Mouse (Mus musculus) yolk sac, embryonic 10.5 days (tissue): ENCODE measurements around the gene Kcne1.

Experiments
- DNase-seq: peaks from one replicate; pipeline ENCODE4 v3.0.0-alpha.2; 2017; ENCODE audit warnings: low spot score

Gene Kcne1

DNA sequence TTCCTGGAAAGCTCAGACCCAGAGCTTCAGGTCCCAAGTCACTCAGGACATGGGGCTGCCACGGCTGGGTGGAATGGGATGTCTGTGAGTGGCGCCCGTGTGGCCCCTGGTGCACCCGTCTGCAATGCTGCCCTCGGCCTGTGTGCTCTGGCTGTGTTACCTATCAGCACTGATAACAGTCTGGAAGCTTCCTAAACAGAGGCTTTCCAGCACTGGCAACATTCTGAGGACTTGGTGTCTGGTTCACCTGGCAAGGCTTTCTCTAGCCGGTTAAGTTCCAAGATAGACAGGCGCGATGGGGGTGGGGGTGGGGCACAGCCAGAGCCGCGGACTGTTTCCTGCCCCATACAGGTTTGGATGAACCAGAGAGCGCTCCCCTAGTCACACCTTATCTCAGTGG is 3.3 kb downstream of the Kcne1 start:
- DNase-seq = no peak

DNA sequence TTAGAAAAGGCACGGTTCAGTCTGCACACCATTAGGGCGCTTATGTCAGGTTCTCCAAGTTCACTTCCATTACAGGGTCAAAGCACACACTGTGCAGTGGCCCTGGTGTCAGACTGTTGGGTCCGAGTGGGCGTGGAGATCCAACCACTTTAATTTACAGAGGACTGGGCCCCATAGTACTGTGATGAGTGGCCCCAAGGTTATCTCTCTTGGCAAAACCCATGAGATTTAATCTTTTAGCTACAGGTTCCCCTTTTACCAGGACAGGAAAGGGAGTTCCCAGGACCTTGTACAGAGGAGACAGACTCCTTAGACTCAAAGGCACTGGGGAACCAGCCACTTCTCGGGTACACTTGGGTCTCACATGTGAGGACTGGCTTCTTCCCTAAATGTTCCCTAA is 3.9 kb downstream of the Kcne1 start:
- DNase-seq = no peak

DNA sequence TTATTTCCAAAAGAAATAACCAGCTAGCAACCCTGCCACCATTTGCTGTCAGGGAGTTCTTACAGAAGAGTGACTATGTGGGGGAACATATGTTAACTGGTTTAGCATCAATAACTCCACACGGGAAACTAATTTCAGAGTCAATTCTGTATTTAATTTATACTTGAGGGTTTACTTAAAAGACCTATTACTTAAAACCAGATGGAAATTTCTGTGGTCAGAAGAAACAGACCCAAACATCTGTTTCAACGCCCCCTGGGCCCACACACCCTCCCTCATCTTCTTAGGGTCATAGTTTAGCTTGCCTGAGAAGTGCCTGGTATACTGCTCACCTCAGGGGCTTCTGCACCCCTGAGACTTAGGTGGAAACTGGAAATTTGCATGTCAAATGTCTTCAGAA is 5.4 kb downstream of the Kcne1 start:
- DNase-seq = no peak

DNA sequence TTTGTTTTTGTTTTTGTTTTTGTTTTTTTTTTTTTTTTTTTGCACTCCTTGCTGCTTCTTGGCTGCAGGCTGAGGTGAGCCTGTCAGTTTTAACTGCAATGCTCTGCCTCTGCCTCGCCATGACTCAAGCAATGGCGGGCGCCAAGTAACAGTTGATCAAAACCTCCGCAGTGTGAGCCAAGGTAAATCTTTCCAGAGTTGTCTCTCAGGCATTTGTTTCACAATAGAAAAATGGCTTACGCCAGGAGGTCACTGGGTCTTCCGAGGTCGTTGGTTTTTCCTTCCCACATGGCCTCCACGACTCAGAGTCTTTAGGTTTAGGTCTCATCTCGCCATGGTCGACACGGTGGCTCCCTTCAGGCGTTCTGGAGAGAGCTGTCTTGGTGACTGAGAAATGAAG is 6.0 kb downstream of the Kcne1 start:
- DNase-seq = no peak

GRCm38 (mm10) chr16:92348941-92349340 is 10.3 kb downstream of the Kcne1 start:
- no peak for DNase-seq

- DNase-seq = no peak
Observed at GRCm38 (mm10) chr16:92346297-92346916, 12.9 kb downstream of the Kcne1 start.

DNA sequence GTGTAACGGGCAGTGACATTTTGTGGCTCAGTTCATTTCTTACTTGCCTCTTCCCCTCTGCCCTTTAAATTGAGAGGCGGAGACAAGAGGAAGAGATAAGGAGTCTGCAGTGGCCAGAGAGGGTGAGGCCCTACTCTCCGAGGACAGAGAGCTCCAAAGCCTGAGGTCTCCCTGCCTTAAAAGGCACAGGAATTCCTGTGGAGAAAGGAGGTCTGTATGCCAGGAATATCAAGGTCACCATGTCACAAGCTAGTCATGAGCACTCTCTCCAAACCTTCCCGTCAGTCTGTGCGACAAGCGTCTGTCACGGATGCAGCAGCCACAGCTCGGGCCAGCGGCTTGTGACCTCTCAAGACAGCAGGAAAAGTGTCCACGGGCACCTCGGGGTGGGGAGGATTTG is 14.1 kb downstream of the Kcne1 start:
- peak; percentile 32 for DNase-seq

DNA sequence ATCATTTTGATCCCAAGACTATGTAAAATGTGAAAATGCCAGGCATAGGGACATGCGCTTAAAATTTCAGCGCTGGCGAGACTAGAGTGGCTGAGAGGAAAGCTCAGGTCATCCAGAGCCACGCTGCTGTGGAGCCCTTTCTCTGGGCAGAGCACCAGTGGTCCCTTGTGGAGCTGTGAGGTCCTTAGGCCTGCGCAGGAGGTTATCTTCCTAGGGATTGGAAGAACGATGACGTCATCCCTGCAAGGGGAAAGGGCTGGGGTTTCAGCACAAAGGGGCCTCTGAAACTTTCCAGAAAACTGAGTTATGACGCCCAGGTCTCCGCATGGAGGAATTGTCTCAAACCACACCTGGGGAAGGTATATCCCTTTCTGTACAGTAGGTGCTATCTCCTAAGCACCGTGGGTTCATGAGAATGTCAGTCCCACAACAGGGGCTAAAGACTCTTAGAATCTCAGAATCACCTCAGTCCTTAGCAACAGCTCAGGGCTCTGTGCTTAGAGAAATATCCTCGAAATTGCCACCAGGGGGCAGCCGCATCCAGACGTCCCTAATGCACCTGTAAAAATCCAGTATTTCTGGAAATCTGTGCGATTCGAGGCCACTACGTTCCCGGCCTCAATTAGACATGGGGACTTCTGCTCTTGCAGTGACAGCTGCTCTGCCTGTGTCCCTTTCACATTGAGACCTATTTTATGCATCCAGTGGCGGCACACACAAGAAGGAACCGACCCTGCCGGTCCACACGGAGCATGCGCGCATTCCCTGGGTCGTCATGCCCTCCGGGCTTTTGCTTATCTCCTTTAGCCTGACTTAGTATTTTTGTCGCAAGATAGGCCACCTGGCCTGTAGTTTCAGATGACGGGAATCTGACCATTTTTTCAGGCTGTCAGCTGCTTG is 18.4 kb downstream of the Kcne1 start:
- DNase-seq = peak; percentile 74

GRCm38 (mm10) chr16:92336280-92336679 is 23.0 kb downstream of the Kcne1 start:
- DNase-seq = peak; percentile 85

DNA sequence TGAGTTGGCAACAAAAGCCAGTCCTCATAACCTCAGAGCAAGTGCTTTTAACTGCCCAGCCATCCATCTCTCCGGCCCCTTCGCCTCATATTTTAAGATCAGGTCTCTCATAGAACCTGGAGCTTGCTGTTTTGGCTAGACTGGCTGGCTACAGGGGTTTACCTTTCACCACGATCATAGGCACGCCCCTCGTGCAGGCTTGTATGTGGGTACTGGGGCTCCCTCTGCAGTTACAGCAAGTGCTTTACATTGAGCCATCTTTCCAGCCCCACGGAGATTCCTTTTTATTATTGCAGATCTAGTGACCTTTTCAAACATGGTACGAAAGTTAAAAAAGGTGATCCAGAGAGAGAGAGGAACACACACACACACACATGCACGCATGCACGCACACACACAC is 24.7 kb downstream of the Kcne1 start:
- no peak for DNase-seq

GRCm38 (mm10) chr16:92330966-92331365 is 28.3 kb downstream of the Kcne1 start:
- DNase-seq = no peak

GRCm38 (mm10) chr16:92327911-92328310 is 31.4 kb downstream of the Kcne1 start:
- DNase-seq = no peak

DNA sequence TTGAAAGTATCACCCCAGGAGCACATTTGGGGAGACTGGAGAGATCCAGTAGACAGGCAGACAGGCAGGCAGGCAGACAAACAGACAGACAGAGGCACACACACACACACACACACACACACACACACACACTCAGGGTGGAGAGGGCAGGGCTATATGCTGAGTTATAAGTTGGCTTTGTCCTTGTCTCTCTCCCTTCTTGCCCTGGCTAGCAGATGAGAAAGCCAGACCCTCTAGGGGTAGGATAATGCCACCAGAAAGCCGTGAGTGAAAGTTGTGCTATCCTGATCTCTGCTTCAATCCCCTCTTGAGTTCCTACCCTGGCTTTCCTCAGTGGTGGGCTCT is 34.2 kb downstream of the Kcne1 start:
- DNase-seq = no peak

GRCm38 (mm10) chr16:92324309-92325061 is 34.8 kb downstream of the Kcne1 start:
- DNase-seq = no peak

GRCm38 (mm10) chr16:92321341-92321740 is 37.9 kb downstream of the Kcne1 start, which contains the start of gene Fam243:
TSS of gene Fam243 (minus strand) at chr16:92321441.
- no peak for DNase-seq

- no peak for DNase-seq
Observed at GRCm38 (mm10) chr16:92320361-92320760, 38.9 kb downstream of the Kcne1 start.

DNA sequence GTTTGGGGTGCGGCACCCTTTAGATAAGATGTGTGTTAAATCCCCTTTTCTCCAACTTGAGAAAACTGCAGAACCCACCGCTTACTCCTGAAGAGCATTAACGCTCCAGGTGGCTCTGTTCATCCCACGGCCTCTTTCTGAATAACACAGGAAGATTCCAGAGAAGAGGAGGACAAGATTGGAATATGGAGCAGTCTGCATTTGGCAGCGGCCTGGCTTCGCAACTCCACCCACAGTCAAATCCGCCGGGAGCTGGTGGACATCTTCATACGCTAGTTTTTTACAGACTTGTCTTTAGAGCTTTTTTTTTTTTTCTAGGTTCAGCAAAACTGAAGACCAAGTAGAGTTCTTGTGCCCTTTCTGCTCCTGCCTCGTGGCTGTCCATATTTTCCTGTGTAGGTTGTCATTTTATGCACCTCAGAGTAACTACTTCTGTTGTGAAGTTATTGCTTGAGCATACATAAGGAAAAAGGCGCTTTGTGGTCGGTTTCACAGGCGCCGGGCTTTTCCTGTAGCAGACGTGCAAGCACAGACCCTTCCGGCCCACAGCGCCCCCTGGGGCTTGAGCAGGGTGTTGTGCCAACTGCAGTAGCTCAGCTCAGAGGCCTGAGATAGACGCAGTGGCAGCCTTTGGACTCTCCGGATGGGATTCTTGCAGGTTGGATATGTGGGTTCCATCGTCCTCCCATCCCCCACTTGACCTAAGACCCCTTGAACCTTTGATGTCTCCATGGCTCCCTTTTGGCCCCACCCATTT is 39.7 kb downstream of the Kcne1 start:
- no peak for DNase-seq

DNA sequence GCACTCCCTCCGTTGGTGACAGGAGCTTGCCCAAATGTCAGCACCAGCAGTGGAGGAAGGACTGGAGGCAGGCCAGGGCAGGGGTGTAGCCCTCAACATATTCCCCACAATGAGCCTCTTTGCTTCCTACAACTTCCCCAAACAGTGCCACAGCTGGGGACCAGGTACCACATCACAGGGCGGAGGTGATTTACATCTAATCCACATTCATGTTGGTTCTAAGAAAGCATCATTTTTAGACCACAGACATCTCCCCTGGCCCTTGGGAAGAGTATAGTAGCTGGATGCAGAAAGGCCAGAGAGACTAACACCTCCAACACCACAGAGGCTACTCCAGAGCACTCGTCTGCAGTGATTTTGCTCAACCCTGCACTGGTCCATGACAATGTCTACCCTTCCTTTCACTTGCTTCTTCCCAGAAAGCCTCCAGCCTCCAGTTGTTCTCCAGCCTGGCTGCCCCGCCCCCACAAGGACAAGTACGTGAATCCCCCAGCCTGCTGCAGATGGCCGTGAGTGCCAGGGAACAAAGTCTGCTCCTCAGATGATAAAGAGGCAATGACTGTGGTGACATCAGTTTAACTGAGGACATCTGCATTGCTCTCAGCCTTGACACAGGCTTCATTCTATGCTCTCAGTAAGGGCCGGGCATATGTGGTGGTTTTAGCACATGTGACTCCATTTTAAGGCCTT is 43.1 kb downstream of the Kcne1 start:
- peak; percentile 41 for DNase-seq

- no peak for DNase-seq
Observed at GRCm38 (mm10) chr16:92313953-92314741, 45.1 kb downstream of the Kcne1 start.

- DNase-seq = no peak
Observed at GRCm38 (mm10) chr16:92309126-92309525, 50.1 kb downstream of the Kcne1 start.

DNA sequence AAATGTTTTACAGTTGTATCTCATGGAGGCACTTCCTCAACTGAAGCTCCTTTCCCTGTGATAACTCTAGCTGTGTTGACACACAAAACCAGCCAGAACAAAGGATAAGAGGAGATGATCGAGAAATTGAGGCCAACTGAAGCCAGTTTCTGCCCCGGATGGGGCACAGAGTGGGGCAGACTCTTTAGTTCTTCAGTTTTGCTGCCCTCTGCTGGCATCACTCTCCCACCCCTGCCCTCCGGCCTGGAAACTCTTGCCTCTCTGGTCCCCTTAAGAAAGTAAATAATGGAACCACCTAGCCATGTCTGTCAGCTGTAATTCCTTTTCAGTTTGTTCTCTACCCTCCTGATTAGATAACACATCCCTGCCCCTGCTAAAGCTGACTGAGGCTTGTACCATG is 51.3 kb downstream of the Kcne1 start:
- no peak for DNase-seq
